Mouse (Mus musculus) liver, embryonic 14.5 days (tissue): ENCODE results near the gene Acvr1. TPM values are rescaled to one million over a fixed set of nuclear protein-coding genes. Genes with fewer than 3 reads are reported as not detected.
A peak's percentile ranks its signal among the peaks of the same experiment; 100 is the strongest.

Source experiments
- ATAC-seq: fragments of 200-750 bp; cut with Nextera tagmentation; 2 replicates; pipeline ENCODE4 v1.8.0; 2017; ENCODE audit warnings: moderate number of reproducible peaks, mild to moderate bottlenecking, moderate library complexity; ENCODE audit not compliant: insufficient read depth
- DNase-seq, 3 experiments: peaks; one replicate each; pipeline ENCODE4 v3.0.0-alpha.2; 2012 to 2013; ENCODE audit warnings: low read depth in 3 of 3, low spot score in 3 of 3
- H3K27ac ChIP-seq: fragments of 300-500 bp; sonication (generic); 2 replicates; pipeline ENCODE4 v1.5.1; 2014; ENCODE audit warnings: moderate library complexity, mild to moderate bottlenecking, control low read depth, inconsistent platforms
- H3K27me3 ChIP-seq: fragments of 300-500 bp; sonication (generic); 2 replicates; pipeline ENCODE4 v1.6.1; 2014; ENCODE audit warnings: mild to moderate bottlenecking, low read length, moderate library complexity; ENCODE audit not compliant: control insufficient read depth, insufficient read depth
- H3K36me3 ChIP-seq: fragments of 300-500 bp; sonication (generic); replicated peaks from 2 replicates; pipeline ENCODE4 v1.6.1; 2014; ENCODE audit warnings: low read depth; ENCODE audit not compliant: control insufficient read depth, insufficient read depth
- H3K4me1 ChIP-seq, 2 experiments: fragments of 200-500 bp in 1 of 2; fragments of 300-500 bp in 1 of 2; sonication (generic) in 1 of 2; replicated peaks; 2 replicates each; pipeline ENCODE4 v1.6.1; 2012 to 2014; ENCODE audit warnings: antibody characterized with exemption in 1 of 2, inconsistent platforms in 1 of 2, low read length in 1 of 2; ENCODE audit not compliant: control insufficient read depth in 2 of 2, insufficient read depth in 2 of 2
- H3K4me2 ChIP-seq: fragments of 300-500 bp; sonication (generic); 2 replicates; pipeline ENCODE4 v1.6.1; 2014; ENCODE audit warnings: low read depth, mild to moderate bottlenecking, control low read depth, moderate library complexity
- H3K4me3 ChIP-seq, 2 experiments: fragments of 200-500 bp in 1 of 2; fragments of 300-500 bp in 1 of 2; sonication (generic) in 1 of 2; 2 replicates each; pipeline ENCODE4 v1.5.1; 2012 to 2014; ENCODE audit warnings: low read depth in 2 of 2, low read length in 2 of 2, mild to moderate bottlenecking in 2 of 2, control low read depth in 1 of 2, inconsistent platforms in 1 of 2, moderate library complexity in 1 of 2; ENCODE audit not compliant: insufficient read depth in 1 of 2
- H3K9ac ChIP-seq: fragments of 300-500 bp; sonication (generic); replicated peaks from 2 replicates; pipeline ENCODE4 v1.6.1; 2014; ENCODE audit warnings: mild to moderate bottlenecking, control low read depth, moderate library complexity
- H3K9me3 ChIP-seq: fragments of 300-500 bp; sonication (generic); 2 replicates; pipeline ENCODE4 v1.6.1; 2016; ENCODE audit warnings: low read length, mixed read lengths; ENCODE audit not compliant: control insufficient read depth
- CTCF ChIP-seq: IDR thresholded peaks from 2 replicates; pipeline ENCODE4 v1.5.1; 2016; ENCODE audit warnings: antibody characterized with exemption, low read depth, control low read depth
- EP300 ChIP-seq: IDR thresholded peaks from 2 replicates; pipeline ENCODE4 v1.6.1; 2016; ENCODE audit warnings: antibody characterized with exemption, low read depth
- WGBS: fragments of 180-500 bp; shearing (Covaris S2); extraction: QIAGEN DNeasy Blood & Tissue Kit; methylation state at CpG from one replicate; pipeline ENCODE4 v1.1.7; 2014; ENCODE audit not compliant: insufficient replicate concordance; 5-methylcytosine and 5-hydroxymethylcytosine counted together
- polyA plus RNA-seq, 2 experiments: library from polyadenylated mRNA; depleted of rRNA in 1 of 2; stranded (reverse) in 1 of 2; unstranded in 1 of 2; fragments of >200 nt; fragmentation: Nextera tagmentation in 1 of 2; extraction: Ambion mirVana in 1 of 2; gene quantifications; 2 replicates each; pipeline versions ENCODE4 v1.2.1 to v1.2.3; 2012 to 2014

Acvr1 gene
- polyA plus RNA-seq, 2 experiments = 2.0 to 3.3 TPM

DNA sequence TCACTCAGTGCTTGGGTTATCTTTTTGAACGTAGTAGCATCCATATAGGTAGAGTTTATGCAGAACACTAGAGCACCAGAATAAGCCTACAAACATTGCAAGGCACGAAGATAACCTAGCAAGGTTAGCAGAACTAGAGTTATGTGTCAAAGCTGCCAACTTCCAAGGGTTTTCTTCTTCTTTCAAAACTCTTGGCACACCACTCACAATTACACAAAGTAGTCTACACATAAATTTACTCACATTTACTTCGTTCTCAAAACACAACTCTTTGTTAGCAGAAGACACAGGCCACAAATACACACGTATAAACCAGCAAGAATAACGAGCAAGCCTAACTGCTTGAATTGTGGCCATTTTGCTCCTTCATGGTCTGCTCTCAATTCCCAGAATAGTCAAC lies 23.7 kb downstream of the Acvr1 start:
- ATAC-seq (no peak), DNase-seq (no peak)
- no peak for TF ChIP-seq EP300
- TF ChIP-seq CTCF = no peak
- no peak overlapping the region for H3K4me2 ChIP-seq
- H3K9me3 ChIP-seq = no peaks in the 10 kb centered on the region
- peaks cover 0 to 10% of the 10 kb centered on the region in 2 experiments; a peak in 2 of 4 replicates for H3K4me1 ChIP-seq
- H3K9ac ChIP-seq = no peak overlapping the region
- H3K4me3 ChIP-seq = no peak overlapping the region
- WGBS = 75% methylated on average over 5 of the region's 5 CpGs
- no peaks in the 10 kb centered on the region for H3K27me3 ChIP-seq
- no peak overlapping the region for H3K27ac ChIP-seq
- H3K36me3 ChIP-seq = no peaks in the 10 kb centered on the region

DNA sequence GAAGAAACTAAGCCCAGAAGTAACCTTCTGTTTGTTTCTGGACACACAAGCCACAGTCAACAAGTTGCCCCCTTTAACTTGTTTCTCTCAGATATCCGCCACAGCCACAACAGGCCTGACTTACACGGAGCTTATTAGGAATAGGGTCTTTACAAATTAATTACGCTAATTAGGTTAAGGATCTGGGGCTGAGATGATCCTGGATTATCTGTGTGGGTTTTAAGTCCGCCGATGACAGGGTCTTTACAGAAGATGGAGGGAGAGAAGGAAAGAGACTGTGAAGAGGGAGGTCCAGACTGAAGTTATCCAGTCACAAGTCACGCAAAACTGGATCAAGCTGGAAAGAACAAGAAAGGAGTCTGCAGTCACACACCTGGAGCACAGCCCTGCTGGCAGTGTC lies 28.8 kb downstream of the Acvr1 start:
- no peak for ATAC-seq
- WGBS = 69% methylated on average over 6 of the region's 6 CpGs
- H3K27me3 ChIP-seq = no peaks in the 10 kb centered on the region
- no peaks in the 10 kb centered on the region for H3K9me3 ChIP-seq
- no peak overlapping the region for H3K4me3 ChIP-seq
- H3K4me2 ChIP-seq = no peak overlapping the region
- no peaks in the 10 kb centered on the region for H3K36me3 ChIP-seq
- no peak for DNase-seq
- H3K27ac ChIP-seq = no peak overlapping the region
- TF ChIP-seq EP300 (no peak), CTCF (no peak)
- peaks cover 0 to 19% of the 10 kb centered on the region in 2 experiments; a peak in 2 of 4 replicates for H3K4me1 ChIP-seq
- H3K9ac ChIP-seq = no peak overlapping the region

- TF ChIP-seq CTCF (no peak), EP300 (no peak)
- H3K27ac ChIP-seq = no peak overlapping the region
- no peak overlapping the region for H3K4me3 ChIP-seq
- ATAC-seq = no peak
- H3K4me2 ChIP-seq = no peak overlapping the region
- no peak for DNase-seq
- H3K9me3 ChIP-seq = no peaks in the 10 kb centered on the region
- no peaks in the 10 kb centered on the region for H3K36me3 ChIP-seq
- no peaks in the 10 kb centered on the region for H3K27me3 ChIP-seq
- no peak overlapping the region for H3K9ac ChIP-seq
- peaks cover 0 to 25% of the 10 kb centered on the region in 2 experiments; a peak in 2 of 4 replicates for H3K4me1 ChIP-seq
- WGBS = 56% methylated on average over 3 of the region's 3 CpGs
Measured at GRCm38 (mm10) chr2:58536796-58537195, 30.2 kb downstream of the Acvr1 start.

- Histone ChIP-seq H3K4me2 (no peak overlapping the region), H3K27me3 (no peaks in the 10 kb centered on the region), H3K4me1 (peaks cover 0 to 32% of the 10 kb centered on the region in 2 experiments; a peak in 2 of 4 replicates), H3K9ac (no peak overlapping the region), H3K36me3 (no peaks in the 10 kb centered on the region), H3K4me3 (no peak overlapping the region), H3K9me3 (no peaks in the 10 kb centered on the region), H3K27ac (no peak overlapping the region)
- peak; percentile 46; the same call in 1 of the 2 replicates for ATAC-seq
- TF ChIP-seq CTCF (no peak), EP300 (no peak)
- DNase-seq = no peak
- 53% methylated on average over 8 of the region's 8 CpGs for WGBS
Measured at GRCm38 (mm10) chr2:58535233-58535632, 31.7 kb downstream of the Acvr1 start.

DNA sequence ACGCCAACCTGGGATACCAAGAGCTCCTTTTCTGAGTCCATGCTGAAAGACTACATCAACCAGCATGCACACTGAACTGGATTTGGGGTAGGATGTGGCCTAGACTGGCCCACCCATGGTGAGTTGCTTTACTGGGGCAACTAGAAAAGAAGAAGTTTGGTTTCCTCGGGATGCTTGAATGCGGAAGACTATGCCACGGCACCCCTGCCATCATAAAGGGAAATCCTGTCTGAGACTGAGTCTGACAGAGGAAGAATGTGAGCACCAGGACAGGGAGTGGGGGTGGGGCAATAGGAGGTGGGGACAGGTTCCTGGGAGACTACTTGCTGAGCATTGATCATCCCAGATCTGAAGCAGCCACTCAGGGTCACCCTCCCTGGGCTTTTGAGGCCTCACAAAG lies 32.6 kb downstream of the Acvr1 start:
- H3K9me3 ChIP-seq = no peaks in the 10 kb centered on the region
- H3K36me3 ChIP-seq = no peaks in the 10 kb centered on the region
- TF ChIP-seq CTCF (no peak), EP300 (no peak)
- DNase-seq = no peak
- H3K4me3 ChIP-seq = no peak overlapping the region
- no peaks in the 10 kb centered on the region for H3K27me3 ChIP-seq
- no peak overlapping the region for H3K9ac ChIP-seq
- no peak for ATAC-seq
- H3K4me2 ChIP-seq = no peak overlapping the region
- WGBS = 37% methylated on average over 4 of the region's 4 CpGs
- peaks cover 0 to 32% of the 10 kb centered on the region in 2 experiments; a peak in 2 of 4 replicates for H3K4me1 ChIP-seq
- no peak overlapping the region for H3K27ac ChIP-seq
